Mouse (Mus musculus) kidney, postnatal 14 days (tissue): ENCODE results near the gene Pop5.

ENCODE experiments used
- DNase-seq: peaks from one replicate; pipeline ENCODE4 v3.0.0; 2022; ENCODE audit warnings: mixed read lengths

Pop5 gene

GRCm38 (mm10) chr5:115235786-115236263 lies at the start of gene Pop5:
Gene Pop5, plus strand, starts transcription at chr5:115235836.
- DNase-seq = peak; percentile 92

- no peak for DNase-seq
Observed at GRCm38 (mm10) chr5:115186371-115187073, 49.1 kb upstream of the Pop5 start.

- DNase-seq = peak; percentile 95
Observed at GRCm38 (mm10) chr5:115187188-115188131, 48.2 kb upstream of the Pop5 start.

GRCm38 (mm10) chr5:115188824-115189223 lies 46.8 kb upstream of the Pop5 start:
- DNase-seq = peak; percentile 43

GRCm38 (mm10) chr5:115190081-115190480 lies 45.6 kb upstream of the Pop5 start:
- no peak for DNase-seq

GRCm38 (mm10) chr5:115191880-115192827 lies 43.5 kb upstream of the Pop5 start:
- DNase-seq = no peak

GRCm38 (mm10) chr5:115192828-115193195 lies 42.8 kb upstream of the Pop5 start:
- no peak for DNase-seq

GRCm38 (mm10) chr5:115193226-115193625 lies 42.4 kb upstream of the Pop5 start:
- peak; percentile 84 for DNase-seq

- DNase-seq = peak; percentile 59
Observed at GRCm38 (mm10) chr5:115193669-115194625, 41.7 kb upstream of the Pop5 start, which contains the start of gene Cabp1. Gene Cabp1, minus strand, starts transcription at chr5:115194381.

GRCm38 (mm10) chr5:115194626-115195221 lies 40.9 kb upstream of the Pop5 start:
- DNase-seq = no peak

GRCm38 (mm10) chr5:115203735-115204561 lies 31.7 kb upstream of the Pop5 start:
- DNase-seq = peak; percentile 37

GRCm38 (mm10) chr5:115204562-115205311 lies 30.9 kb upstream of the Pop5 start:
- peak; percentile 44 for DNase-seq

- DNase-seq = no peak
Observed at GRCm38 (mm10) chr5:115207244-115207643, 28.4 kb upstream of the Pop5 start.

GRCm38 (mm10) chr5:115207892-115208291 lies 27.7 kb upstream of the Pop5 start:
- DNase-seq = no peak

- DNase-seq = no peak
Observed at GRCm38 (mm10) chr5:115208601-115209000, 27.0 kb upstream of the Pop5 start.

GRCm38 (mm10) chr5:115210380-115210779 lies 25.3 kb upstream of the Pop5 start:
- no peak for DNase-seq

GRCm38 (mm10) chr5:115212451-115212850 lies 23.2 kb upstream of the Pop5 start:
- DNase-seq = no peak

- DNase-seq = no peak
Observed at GRCm38 (mm10) chr5:115212861-115213260, 22.8 kb upstream of the Pop5 start.

- no peak for DNase-seq
Observed at GRCm38 (mm10) chr5:115214864-115215263, 20.8 kb upstream of the Pop5 start.
